ENCODE assay signal across 19 mouse cellular contexts in genomic region chr12:112903941-112904340, GRCm38 (mm10). TPM values are rescaled to one million over a fixed set of nuclear protein-coding genes. Genes with fewer than 3 reads are reported as not detected.
DNase-seq lines count a peak whose midpoint lies in the region; ATAC-seq and TF ChIP-seq lines count a peak whose summit lies in the region.
"Had no signal": no experiment of that assay in that cellular context is flagged by ENCODE, and none has a peak within 500 bp of the region (broad histone marks: within the 10 kb centered on the region; RNA-seq: fewer than 3 reads in every experiment).

No protein-coding gene starts in this region.

- no peak overlapping the region for H3K27ac ChIP-seq in hindbrain, postnatal 0 days
- H3K27ac ChIP-seq in hindbrain, embryonic 10.5 days = no peak overlapping the region
- H3K27ac ChIP-seq in lung, embryonic 14.5 days (ENCODE audit: low read depth) = no peak overlapping the region
- peak overlapping the region; percentile 89 for H3K27ac ChIP-seq in gastrocnemius, adult 2 months
- H3K27ac ChIP-seq: neural tube, embryonic 12.5 days had no signal

- H3K9ac ChIP-seq in hindbrain, postnatal 0 days (replicated peaks; ENCODE audit: low read length) = no peak overlapping the region
- no peak overlapping the region for H3K9ac ChIP-seq in lung, embryonic 14.5 days
- H3K9ac ChIP-seq: neural tube, embryonic 12.5 days had no signal

- intact Hi-C loops in gastrocnemius, adult 2 months (cut with DNase I) = no loop called here
- intact Hi-C loops in gastrocnemius, postnatal 14 days (cut with DNase I; ENCODE audit: low total_unique reads) = no loop called here

- WGBS in hindbrain, postnatal 0 days = 53% methylated on average over 8 of the region's 8 CpGs
- 75% methylated on average over 8 of the region's 8 CpGs for WGBS in hindbrain, embryonic 10.5 days
- WGBS in lung, embryonic 14.5 days = 55% methylated on average over 8 of the region's 8 CpGs

- H3K4me1 ChIP-seq in hindbrain, postnatal 0 days (ENCODE audit: insufficient read depth, low read length) = no peaks in the 10 kb centered on the region
- H3K4me1 ChIP-seq in hindbrain, embryonic 10.5 days (replicated peaks) = peaks cover 10% of the 10 kb centered on the region; the same call in 1 of the 2 replicates
- no peaks in the 10 kb centered on the region for H3K4me1 ChIP-seq in lung, embryonic 14.5 days (ENCODE audit: insufficient read depth)
- H3K4me1 ChIP-seq: neural tube, embryonic 12.5 days had no signal

- no peak overlapping the region for H3K4me3 ChIP-seq in hindbrain, postnatal 0 days (ENCODE audit: low read length)
- H3K4me3 ChIP-seq in hindbrain, embryonic 10.5 days = no peak overlapping the region
- no peak overlapping the region for H3K4me3 ChIP-seq in lung, embryonic 14.5 days (ENCODE audit: low read depth, low read length)
- peak overlapping the region; percentile 48 for H3K4me3 ChIP-seq in gastrocnemius, adult 2 months
- H3K4me3 ChIP-seq: neural tube, embryonic 12.5 days had no signal

- H3K36me3 ChIP-seq in hindbrain, postnatal 0 days (ENCODE audit: insufficient read depth, low read length) = 0 out of 2 replicates have a peak, but pooled peaks cover 4% of the 10 kb centered on the region
- H3K36me3 ChIP-seq in hindbrain, embryonic 10.5 days = peaks cover 21% of the 10 kb centered on the region
- no peaks in the 10 kb centered on the region for H3K36me3 ChIP-seq in lung, embryonic 14.5 days (ENCODE audit: insufficient read depth)
- H3K36me3 ChIP-seq: G1E had no signal

- ATAC-seq in hindbrain, postnatal 0 days = no peak
- ATAC-seq in lung, embryonic 14.5 days (ENCODE audit: insufficient read depth) = no peak
- ATAC-seq: CD4-positive, CD25-positive, alpha-beta regulatory T cell, adult 4 months; lung, postnatal 0 days had no signal

- no peaks in the 10 kb centered on the region for H3K27me3 ChIP-seq in hindbrain, postnatal 0 days (ENCODE audit: insufficient read depth, low read length)
- no peaks in the 10 kb centered on the region for H3K27me3 ChIP-seq in hindbrain, embryonic 10.5 days (ENCODE audit: insufficient read depth, poor library complexity, severe bottlenecking)
- H3K27me3 ChIP-seq in lung, embryonic 14.5 days (ENCODE audit: insufficient read depth, low read length) = no peaks in the 10 kb centered on the region
- H3K27me3 ChIP-seq: neural tube, embryonic 12.5 days had no signal

- H3K9me3 ChIP-seq in hindbrain, postnatal 0 days (ENCODE audit: low read length) = no peaks in the 10 kb centered on the region
- H3K9me3 ChIP-seq in hindbrain, embryonic 10.5 days = no peaks in the 10 kb centered on the region
- H3K9me3 ChIP-seq in lung, embryonic 14.5 days (ENCODE audit: low read depth, low read length) = no peaks in the 10 kb centered on the region
- H3K9me3 ChIP-seq: G1E; neural tube, embryonic 12.5 days had no signal

- H3K4me2 ChIP-seq in hindbrain, postnatal 0 days (ENCODE audit: low read depth, low read length) = no peak overlapping the region
- H3K4me2 ChIP-seq in lung, embryonic 14.5 days = no peak overlapping the region
- H3K4me2 ChIP-seq: heart, embryonic 11.5 days; neural tube, embryonic 12.5 days had no signal

- no peak for TF ChIP-seq CTCF in hindbrain, postnatal 0 days (IDR thresholded peaks at IDR 0.05; ENCODE audit: low read depth)
- no peak for TF ChIP-seq CTCF in lung, embryonic 14.5 days (IDR thresholded peaks at IDR 0.05; ENCODE audit: low read depth)
- no peak for TF ChIP-seq CTCF in gastrocnemius, adult 2 months (IDR thresholded peaks at IDR 0.05)

- DNase-seq in hindbrain, postnatal 0 days (ENCODE audit: low spot score) = peak; percentile 35
- no peak for DNase-seq in hindbrain, embryonic 10.5 days (ENCODE audit: low spot score)
- peak; percentile 54 for DNase-seq in lung, embryonic 14.5 days
- no peak for DNase-seq in lung, adult 18-20 months
- DNase-seq in gastrocnemius, adult 2 months = peak; percentile 81
- peak; percentile 53 for DNase-seq in gastrocnemius, postnatal 14 days
- DNase-seq in thymus, adult 18-20 months = no peak
- DNase-seq: cerebellum, adult 11 months; cerebellum, postnatal 14 days; embryo, embryonic 11 days; right cerebral cortex, postnatal 4 days; thymus, postnatal 4 days had no signal

RNA-seq across cellular contexts. Expression of gene Jag2, which starts 25.6 kb away (rescaled TPM):
- total RNA-seq in hindbrain, postnatal 0 days (2014; rRNA removed) = 63.4 and 88.4 TPM in 2 replicates
- 7.7 and 8.5 TPM in 2 replicates for polyA plus RNA-seq in hindbrain, postnatal 0 days (2015; fragmentation: Nextera tagmentation; extraction: Ambion mirVana)
- 4.7 and 4.8 TPM in 2 replicates for polyA plus RNA-seq in hindbrain, embryonic 10.5 days (2016; fragmentation: Nextera tagmentation; extraction: Ambion mirVana)
- polyA plus RNA-seq in lung, embryonic 14.5 days (2014; fragmentation: Nextera tagmentation; extraction: Ambion mirVana) = 6.3 and 8.0 TPM in 2 replicates
- total RNA-seq in gastrocnemius, adult 2 months (2021) = 10 to 100 TPM; 20.3 to 30.2 TPM
- total RNA-seq in gastrocnemius, postnatal 14 days (2021) = 10 to 100 TPM; 24.2 to 25.5 TPM

RNA-seq across cellular contexts. Expression of gene Gpr132, which starts 35.9 kb away (rescaled TPM):
- 0.10 TPM in 1 of 2 replicates, not detected in the other for total RNA-seq in hindbrain, postnatal 0 days (2014; rRNA removed)
- polyA plus RNA-seq in hindbrain, postnatal 0 days (2015; fragmentation: Nextera tagmentation; extraction: Ambion mirVana) = 0.05 TPM in 1 of 2 replicates, not detected in the other
- polyA plus RNA-seq in hindbrain, embryonic 10.5 days (2016; fragmentation: Nextera tagmentation; extraction: Ambion mirVana) = 0.06 and 0.08 TPM in 2 replicates
- 0.12 TPM in 1 of 2 replicates, not detected in the other for polyA plus RNA-seq in lung, embryonic 14.5 days (2014; fragmentation: Nextera tagmentation; extraction: Ambion mirVana)
- total RNA-seq in gastrocnemius, adult 2 months (2021) = under 1 TPM in 1 of 2 experiments, not detected in 1; 0.14 TPM
- total RNA-seq in gastrocnemius, postnatal 14 days (2021) = under 1 TPM in 1 of 2 experiments, not detected in 1; 0.10 TPM
- total RNA-seq: left cerebral cortex, postnatal 36 days had no signal
- polyA plus RNA-seq: forebrain, embryonic 11.5 days; neural tube, embryonic 12.5 days had no signal

RNA-seq across cellular contexts. Expression of gene Nudt14, which starts 38.0 kb away (rescaled TPM):
- total RNA-seq in hindbrain, postnatal 0 days (2014; rRNA removed) = 29.0 and 29.4 TPM in 2 replicates
- polyA plus RNA-seq in hindbrain, postnatal 0 days (2015; fragmentation: Nextera tagmentation; extraction: Ambion mirVana) = 51.7 and 54.8 TPM in 2 replicates
- 79.5 and 83.0 TPM in 2 replicates for polyA plus RNA-seq in hindbrain, embryonic 10.5 days (2016; fragmentation: Nextera tagmentation; extraction: Ambion mirVana)
- 107 and 116 TPM in 2 replicates for polyA plus RNA-seq in lung, embryonic 14.5 days (2014; fragmentation: Nextera tagmentation; extraction: Ambion mirVana)
- total RNA-seq in gastrocnemius, adult 2 months (2021) = 1 to 10 TPM; 5.4 to 7.9 TPM
- 10 to 100 TPM; 14.8 to 17.5 TPM for total RNA-seq in gastrocnemius, postnatal 14 days (2021)

Comparison
In these comparisons a context has a peak if more than half of its experiments do, and no peak if none do; other contexts are left out.
1. DNase-seq: peak in hindbrain, postnatal 0 days (single experiment), lung, embryonic 14.5 days (single experiment), gastrocnemius, adult 2 months (single experiment) and gastrocnemius, postnatal 14 days (single experiment); none in hindbrain, embryonic 10.5 days (single experiment), lung, adult 18-20 months (0 of 2) and thymus, adult 18-20 months (0 of 2).